Mouse (Mus musculus) spleen, adult 18-20 months (tissue): Measurements from ENCODE around the gene 2900026A02Rik.

Source experiments
- DNase-seq, 2 experiments: peaks; one replicate each; pipeline ENCODE4 v3.0.0; 2022; ENCODE audit warnings: mixed read lengths in 2 of 2

2900026A02Rik gene

DNA sequence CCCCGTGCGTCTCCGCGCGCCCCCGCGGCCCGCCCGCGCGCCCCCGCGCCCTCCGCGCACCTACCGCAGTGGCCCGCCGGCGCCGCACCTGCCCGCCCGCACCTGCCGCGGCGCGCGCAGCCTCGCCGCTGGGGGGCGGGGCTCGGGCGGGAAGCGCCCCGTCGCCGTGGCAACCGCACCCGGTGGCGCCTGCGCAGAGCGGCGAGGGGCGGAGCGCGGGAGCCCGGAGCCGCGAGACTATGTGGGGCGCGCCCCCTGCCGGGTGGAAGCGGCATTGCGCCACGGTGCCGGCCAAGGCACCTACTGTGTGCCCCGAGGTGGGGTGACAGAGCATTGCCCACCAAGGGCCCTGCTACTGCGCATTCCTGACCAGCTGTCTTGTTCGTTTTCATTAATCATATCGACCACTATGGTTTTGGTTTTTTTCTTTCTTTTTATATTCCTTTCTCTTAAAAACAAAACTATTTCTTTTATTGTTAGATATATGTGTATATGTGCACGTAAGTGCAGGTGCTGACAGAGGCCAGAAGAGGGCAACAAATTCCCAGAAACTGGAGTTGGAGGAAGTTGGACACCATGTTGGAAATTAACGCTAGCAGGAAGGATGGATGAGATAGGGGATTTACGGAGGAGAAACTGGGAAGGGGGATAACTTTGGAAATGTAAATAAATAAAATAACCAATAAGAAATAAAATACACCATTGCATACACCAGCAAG is at the start of gene 2900026A02Rik:
Gene 2900026A02Rik, minus strand, starts transcription at position 90 of the 719 bp plus-strand sequence.
- peak in 1 of 2 experiments; percentile 45 for DNase-seq

DNA sequence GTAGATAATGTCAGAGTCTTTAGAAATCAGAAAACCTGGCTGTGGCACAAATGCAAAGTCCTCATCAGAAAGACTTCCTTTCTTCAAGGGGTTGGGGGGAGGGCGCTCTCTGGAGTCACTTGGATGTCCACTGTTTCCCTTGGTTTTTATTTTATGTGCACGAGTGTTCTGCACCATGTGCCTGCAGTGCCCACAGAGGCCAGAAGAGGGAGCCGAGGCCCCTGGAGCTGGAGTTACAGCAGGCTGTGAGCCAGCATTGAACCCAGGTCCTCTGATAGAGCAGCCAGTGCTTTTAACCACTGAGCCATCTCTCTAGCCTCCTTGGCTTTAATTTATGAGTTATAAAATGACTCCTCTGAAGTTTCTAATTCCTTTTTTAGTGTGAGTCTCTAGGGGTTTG is 49.0 kb upstream of the 2900026A02Rik start:
- no peak for DNase-seq

DNA sequence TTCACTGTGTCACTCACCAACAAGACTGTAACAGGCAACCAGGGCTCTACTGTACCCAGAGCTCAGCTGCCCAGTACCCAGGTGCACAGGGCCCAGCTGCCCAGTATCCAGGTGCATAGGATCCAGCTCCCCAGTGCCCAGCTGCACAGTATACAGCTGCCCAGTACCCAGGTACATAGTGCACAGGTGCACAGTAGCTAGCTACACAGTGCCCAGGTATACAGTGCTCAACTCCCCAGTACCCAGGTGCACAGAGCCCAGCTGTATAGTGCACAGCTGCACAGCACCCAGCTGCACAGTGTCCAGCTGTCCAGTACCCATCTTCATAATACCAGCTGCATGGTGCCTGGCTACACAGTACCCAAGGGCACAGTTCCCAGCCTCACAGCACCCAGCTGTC is 47.2 kb upstream of the 2900026A02Rik start:
- no peak for DNase-seq

DNA sequence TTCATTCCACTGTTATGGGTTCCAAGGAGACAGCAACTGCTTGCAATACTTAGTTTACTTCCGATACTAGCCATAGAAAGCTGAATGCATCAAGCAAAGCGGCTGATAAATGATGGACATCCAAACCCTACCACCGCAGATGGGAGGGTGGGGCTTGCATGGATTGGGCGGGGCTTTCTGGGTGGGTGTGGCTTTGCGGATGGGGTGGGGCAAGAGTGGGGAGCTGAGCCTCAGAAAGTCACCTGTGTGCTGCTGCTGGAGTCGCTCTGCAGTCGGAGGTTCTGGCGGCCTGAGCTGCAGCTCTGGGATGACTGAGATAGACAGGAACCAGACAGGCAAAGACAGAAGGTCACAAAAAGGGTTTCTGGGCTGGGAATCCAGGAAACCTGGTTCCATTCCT is 44.6 kb upstream of the 2900026A02Rik start:
- DNase-seq, result no peak

DNA sequence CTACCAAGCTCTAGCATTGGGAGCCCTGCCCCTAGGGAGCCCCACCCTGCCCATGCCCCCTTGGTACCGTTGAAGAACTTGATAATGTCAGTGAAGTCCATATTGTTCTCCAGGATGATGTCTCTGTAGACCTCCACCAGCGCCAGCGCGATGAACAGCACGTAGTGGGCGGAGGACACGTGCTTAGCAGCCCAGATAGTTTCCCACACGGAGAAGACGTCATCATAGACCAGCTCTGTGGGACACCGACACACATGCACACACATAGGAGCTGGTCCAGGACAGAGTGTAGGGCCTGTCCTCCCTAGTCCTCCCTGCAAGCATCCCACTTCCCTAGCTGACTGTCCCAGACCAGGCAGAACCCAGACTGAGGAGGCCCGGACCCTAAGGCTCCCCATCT is 29.8 kb upstream of the 2900026A02Rik start:
- DNase-seq, result no peak

DNA sequence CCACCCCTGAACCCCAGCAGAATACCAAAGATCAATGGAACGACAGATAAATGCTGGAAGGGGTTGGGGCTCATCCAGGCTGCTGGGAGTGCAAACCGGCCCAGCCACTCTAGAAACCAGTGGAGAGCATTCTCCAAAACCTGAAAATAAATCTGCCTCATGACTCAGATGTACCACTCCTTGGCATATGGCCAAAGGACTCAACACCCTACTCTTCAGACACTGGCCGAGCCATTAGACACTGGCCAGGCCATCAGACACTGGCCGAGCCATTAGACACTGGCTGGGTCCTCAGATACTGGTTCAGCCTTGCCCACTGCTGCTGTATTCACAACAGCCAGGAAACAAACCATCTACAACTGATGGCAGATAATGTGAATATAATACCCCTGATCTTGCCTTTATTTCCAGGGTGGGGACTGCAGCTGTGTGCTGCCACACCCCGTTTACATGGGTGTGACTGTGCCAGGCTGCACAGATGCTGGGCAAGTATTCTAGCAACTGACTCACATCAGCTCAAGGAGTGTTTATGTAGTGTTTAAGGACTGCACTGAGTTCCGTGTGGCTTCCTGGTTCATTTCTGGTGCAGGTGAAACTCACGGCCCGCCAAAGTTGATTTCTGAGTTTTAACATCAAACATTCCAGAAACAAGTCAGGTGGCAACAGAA is 28.4 kb upstream of the 2900026A02Rik start:
- DNase-seq, result no peak

DNA sequence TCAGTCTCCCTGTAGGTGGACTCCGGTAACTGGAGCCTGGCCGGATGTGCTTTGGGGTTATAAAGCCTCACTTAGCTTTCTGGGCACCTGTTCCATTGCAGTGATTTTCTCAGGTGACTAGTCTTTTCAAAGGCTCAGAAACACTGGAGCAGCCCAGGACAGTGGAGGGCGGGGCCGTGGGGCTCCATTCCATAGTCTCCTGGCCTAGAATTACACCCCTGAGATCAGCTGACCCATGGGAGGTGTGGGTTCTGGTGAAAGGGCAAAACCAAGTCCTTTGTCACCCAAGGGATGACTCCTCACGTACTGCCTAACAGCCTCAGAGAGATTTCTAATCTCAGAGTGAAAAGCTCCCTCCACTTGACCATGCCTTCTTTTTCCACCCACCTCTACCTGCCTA is 9.2 kb upstream of the 2900026A02Rik start:
- no peak for DNase-seq

DNA sequence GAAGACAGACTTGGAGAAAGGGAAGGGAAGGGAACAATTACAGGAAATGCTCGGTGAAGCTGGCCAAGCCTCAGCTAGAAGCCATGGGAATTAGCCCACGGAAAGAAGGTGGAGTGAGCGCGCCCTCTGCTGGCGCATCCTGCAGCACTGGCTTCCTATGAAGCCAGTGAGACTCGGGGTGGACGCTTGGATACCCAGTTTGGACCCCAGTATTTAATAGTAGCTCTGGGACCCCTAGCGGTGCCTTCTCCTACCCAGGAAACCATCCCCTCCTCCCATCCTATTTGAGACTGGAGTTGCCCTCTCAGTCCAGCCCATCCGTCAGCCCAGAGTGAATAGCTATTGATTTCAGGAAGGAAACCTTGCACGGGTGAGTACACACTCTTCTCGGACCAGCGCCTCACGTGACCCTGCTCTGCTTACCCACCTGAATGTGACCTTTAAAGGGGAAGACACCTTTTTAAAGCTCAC is 5.6 kb upstream of the 2900026A02Rik start, which contains the start of gene Tmem211:
Gene Tmem211, plus strand, starts transcription at position 278 of the 471 bp plus-strand sequence.
- DNase-seq, result peak in 1 of 2 experiments; percentile 52

DNA sequence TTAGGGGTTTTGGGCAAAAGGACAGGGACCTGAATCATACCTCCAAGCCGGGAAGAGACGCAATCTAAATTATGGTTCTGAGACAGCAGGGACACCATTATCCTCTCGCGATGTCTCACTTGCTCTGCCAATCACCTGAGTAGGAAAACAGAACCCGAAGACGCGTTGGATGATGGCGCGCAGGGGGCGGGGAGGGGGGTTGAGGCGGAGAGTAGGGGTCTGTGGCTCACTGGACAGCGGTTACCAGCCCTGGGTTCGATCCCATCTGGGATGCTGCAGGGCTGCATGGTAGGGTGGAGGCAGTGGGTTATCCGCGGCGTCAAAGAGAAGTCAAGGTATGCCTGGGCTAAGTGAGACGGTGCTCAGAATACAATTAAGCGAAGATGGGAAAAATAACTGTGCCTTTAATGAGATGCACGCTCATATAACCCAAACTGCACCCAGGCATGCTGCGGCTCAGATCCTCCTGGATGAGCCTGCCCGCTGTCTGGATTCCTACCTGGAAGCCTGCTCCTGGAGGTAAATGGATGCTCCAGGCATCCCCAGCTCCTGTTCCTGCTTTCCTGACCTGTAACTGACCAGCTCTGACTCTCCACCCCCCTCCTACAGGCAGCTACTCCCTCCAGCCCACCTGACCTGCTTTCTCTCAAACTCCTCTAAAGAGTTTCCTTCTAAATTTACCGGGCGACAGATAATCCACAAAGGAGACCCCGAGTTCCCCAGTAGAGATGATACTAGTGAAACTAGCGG is 4.8 kb upstream of the 2900026A02Rik start:
- DNase-seq, result no peak

DNA sequence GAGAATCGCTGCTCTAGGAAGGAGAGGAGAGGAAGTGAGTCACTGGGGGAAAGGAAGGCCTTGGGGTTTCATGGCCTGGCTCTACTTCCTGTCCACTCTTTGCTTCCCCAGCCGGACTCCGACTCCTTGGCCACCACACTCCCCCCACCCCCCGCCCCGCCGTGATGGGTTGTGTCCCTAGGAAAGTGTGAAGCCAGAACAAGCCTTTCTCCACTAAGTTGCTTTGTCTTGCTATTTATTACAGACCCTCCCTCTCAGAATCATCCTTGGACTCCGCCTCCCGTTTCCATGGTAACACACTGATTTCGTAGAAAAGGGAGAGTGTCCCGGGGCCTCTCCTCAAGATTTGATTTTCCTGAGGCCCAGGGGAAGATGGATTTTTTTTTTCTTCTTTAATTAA is 4.2 kb upstream of the 2900026A02Rik start:
- DNase-seq, result no peak

DNA sequence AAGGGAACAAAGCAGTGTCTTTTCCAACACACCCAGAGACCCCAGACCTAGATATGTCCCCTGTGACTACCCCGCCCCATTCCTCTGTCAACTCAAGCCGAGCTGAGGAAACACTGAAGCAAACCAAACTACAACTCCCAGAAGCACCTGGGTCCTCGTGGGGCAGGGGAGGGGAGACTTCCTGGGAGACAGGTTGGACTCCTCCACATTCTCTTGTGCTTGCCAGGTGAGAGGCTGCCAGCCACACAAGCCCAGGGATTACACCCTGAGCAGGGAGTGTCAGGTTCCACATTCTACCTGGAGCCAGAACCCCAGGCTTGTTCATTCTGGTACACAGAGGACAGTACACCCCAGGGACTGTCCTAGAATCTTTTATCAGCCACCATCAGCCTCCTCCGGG is 2.9 kb upstream of the 2900026A02Rik start:
- DNase-seq, result no peak

DNA sequence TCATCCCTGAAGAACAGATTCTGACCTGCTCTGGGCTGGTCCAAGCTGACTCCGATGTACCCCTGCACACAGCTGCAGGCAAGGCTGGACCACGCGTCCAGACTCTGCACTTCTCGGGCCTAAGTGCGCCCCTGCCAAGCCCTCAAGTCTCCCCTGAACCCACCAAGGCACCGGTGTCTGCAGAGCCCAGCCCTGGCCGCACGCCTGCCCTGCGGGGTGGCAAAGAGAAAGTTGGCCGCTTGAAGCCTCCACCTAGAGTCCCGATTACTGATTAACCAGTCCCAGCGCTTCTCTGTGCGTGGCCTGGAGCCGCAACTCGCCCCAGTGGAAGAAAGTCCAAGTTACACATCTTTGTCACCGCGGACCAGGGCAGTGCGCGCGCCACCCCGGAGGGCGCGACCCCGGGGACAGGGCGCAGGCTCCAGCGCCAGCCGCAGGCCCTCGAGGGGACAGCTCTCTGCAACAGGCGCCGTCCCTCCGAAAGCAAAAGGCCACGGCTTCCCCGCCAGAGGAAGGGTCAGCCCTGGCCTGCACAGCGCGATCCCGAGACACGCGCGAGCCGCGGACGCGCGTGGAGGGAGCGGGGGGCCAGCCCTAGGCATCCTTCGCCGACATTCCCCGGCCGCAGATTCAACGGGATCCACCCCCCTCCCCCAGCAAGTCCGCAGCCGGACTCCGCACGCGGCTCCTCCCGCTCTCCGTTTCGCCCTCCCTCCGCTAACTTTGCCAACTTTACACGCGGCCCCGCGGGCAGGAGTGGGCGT is 471 bp downstream of the 2900026A02Rik start:
- no peak for DNase-seq

DNA sequence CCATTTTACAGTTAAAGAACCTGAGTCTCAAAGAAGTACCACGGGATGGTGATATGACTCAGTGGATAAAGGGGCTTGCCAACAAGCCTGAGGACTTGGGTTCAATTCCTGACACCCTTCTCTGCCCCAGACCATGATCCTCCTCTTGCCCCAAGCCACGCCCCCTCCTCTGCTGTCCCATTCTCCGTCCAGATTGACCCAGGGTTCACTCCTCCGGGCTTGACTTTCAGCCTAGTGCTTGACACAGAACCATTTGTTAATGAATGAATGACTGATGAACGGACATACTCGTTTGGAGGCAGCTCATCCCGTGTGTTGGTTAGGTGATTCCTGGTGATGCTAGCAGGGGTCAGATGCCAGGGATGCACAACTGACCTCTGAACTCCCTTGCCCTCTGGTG is 1.2 kb downstream of the 2900026A02Rik start:
- no peak for DNase-seq

DNA sequence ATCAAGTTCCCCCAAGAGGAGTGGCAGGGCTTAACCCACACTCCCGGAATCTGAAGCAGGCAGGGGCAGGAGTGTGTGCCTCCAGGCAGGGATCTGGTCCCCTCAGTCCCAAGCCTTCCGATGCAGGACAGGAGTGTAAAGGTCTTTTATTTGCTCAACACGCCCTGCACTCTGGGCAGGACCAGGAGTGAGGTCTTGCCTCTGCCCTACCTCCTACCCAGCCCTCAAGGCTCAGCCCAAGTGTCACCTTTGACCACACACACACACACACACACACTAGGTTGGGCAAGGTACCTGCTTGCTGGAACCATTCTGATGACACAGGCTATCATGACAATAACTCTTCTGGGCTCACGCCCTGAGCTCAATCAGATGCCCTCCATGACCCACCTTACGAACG is 1.6 kb downstream of the 2900026A02Rik start:
- no peak for DNase-seq

DNA sequence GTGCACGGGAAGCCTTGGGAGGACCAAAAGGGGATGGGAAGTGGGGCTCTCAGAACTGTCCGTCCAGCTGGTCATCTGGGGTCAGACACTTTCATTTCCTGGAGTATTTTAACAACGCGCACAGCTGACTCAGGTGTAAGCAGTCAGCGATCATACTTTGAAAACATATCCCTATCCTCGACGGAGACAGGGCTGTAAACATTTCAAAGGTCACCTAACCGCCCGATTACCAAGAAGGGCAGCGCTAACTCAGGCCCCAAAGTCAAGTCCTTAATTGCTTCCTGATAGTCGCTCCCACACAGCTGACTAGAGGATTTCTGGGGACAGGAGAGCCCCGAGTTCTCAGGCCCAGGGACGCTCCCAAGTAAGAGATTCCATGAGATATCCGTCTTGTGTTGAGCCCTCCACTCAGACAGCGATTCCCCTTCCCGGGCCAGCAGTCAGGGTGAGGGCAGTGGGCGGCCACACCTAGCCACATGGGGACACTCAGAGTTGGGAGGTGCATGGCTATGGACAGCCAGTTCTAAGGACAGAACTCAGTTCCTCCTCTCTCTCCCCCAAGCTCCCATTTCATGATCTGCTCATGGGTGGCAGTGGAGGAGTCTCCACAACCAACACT is 2.3 kb downstream of the 2900026A02Rik start:
- no peak for DNase-seq

DNA sequence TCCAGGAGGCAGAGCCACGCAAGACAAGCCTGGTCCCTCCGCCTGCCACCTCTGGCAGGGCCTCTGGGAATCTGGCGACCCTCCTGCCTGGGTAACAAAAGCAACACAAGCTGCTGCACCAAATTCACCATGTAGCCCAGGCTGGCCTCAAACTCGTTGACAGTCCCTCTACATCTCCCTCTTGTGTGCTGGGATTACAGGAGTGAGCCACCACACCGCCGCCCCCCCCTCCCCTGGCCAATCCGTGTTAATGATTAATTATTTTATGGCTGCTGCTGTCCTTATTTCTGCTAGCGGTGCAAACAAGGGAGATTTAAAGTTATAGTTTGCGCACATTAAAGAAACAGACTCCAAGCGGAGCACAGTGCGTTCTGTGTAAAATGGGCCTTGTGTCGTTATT is 4.0 kb downstream of the 2900026A02Rik start:
- DNase-seq, result no peak

DNA sequence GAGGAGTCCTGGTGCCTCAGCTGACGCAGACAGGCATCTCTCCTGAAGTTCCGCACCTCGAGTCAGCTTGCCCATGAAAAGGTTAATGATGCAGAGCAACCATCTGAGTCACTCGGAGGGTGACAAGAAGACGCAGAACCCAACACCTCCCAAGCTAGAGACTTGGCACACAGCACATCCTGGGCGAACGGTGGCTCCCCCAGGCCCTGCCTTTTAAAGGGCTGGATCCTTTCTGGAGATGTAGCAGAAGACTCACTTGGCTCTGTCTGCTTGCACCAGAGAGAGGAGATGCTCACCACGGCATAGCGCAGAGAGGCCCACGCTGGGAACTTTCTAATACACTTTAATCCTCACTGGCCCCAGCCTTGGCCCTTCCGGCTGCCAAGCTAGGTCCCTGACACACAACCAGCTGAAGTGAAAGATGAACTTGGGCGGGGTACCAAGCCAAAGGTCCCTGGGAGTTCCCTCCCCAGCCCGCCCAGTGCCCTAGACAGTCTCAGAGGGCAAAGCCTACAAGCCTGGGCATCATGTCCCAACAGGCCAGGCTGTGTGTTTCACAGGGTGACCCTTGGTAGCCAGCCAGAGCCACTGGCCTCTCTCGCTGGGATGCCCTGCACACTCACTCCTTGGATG is 4.6 kb downstream of the 2900026A02Rik start:
- DNase-seq, result no peak

DNA sequence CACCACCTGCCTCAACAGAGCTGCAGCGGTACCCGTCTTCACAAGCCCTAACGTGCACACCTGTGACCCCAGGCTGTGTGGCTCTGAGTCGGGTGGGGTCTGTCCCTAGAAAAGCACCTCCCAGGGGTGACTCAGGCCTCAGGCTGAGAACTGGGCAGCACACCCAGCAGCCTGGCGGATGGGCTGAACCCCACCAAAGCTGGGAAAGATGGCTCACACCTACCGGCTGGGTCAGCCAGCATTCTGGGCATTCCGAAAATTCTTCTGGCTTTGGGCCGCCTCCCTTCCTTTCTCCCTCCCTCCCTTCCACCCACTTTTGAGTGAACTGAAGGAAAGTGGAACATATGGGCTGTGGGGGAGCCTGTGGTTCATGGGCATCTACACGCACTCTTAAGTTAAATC is 5.4 kb downstream of the 2900026A02Rik start:
- no peak for DNase-seq

DNA sequence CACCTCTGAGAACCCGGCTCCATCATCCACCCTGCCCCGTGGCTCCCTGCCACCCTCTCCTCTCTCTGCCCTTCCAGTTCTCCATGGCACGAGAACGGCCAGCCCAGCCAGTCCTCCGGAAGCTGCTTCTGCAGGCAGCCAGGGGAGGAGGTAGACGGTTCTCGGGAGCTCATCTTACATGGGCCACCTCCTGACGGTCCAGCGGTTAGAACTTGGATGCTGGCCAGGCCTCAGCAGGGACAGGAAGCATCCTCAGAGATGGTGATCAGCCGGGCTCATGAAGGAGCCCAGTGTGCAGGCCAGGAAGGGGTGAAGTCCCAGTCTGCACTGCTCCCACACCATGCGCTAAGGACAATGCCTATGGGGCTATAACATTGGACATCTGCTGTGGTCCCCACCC is 6.6 kb downstream of the 2900026A02Rik start:
- DNase-seq, result no peak

DNA sequence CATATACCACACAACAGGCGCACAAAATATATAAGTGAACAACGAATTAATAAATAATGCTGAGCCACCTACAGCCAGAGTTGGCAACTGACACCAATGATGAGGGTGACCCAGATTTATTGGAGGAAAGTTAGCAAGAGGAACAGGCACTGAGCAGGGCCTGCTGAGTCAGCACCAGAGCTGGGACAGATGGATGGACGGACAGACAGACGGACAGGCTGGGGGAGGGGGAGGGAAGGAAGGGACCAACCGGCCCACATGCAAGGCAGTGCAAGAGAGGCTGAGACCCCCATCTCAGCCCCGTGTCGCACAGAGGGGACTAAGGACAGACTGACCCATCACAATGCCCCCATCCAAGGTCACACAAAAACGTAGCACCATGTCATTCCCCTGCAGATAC is 7.0 kb downstream of the 2900026A02Rik start:
- DNase-seq, result no peak

DNA sequence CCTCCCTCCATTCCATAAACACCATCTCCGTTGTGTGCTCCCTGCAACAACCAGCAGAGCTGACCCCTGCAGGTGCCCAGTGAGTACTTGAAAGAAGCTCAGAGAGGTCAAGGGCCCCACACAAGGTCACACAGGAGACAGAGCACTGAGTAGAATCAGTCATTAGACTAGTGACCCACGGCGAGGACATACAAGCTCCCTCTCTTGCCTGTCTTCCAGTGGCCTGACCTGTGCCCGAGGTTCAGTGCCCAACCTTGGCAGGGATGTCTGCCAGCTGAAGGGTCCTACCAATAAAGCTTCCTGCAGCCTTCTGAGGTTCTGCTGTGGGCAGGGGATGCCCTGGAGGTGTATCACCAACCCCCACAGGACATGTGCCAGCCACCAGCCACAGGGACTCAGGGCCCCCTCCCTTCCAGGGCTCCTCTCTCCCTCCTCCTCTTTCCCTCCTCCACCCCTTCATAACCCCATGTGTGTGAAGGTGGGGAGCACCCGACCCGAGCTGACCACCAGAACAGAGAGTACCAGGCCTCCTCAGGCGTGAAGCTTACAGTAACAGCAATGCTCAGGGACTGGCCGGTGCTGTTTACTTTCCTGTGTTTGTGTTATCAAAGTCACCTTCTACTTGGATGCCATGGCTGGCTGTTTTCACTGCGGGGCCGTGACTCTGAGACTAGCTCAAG is 8.7 kb downstream of the 2900026A02Rik start:
- no peak for DNase-seq
